Mouse (Mus musculus) testis, adult 2 months (tissue): ENCODE measurements around the gene Astn2. TPM values are rescaled to one million over a fixed set of nuclear protein-coding genes. Genes with fewer than 3 reads are reported as not detected.

Experiments
- H3K27ac ChIP-seq: fragments of 200-500 bp; 2 replicates; pipeline ENCODE4 v1.5.1; 2012; ENCODE audit warnings: low read depth, low read length; ENCODE audit not compliant: control insufficient read depth, insufficient read depth
- H3K27me3 ChIP-seq: fragments of 200-500 bp; 2 replicates; pipeline ENCODE4 v1.6.1; 2012; ENCODE audit warnings: mild to moderate bottlenecking, low read length, moderate library complexity; ENCODE audit not compliant: control insufficient read depth, insufficient read depth
- H3K36me3 ChIP-seq: fragments of 200-500 bp; 2 replicates; pipeline ENCODE4 v1.6.1; 2012; ENCODE audit warnings: mild to moderate bottlenecking, low read length; ENCODE audit not compliant: control insufficient read depth, insufficient read depth
- H3K4me1 ChIP-seq: fragments of 200-500 bp; 2 replicates; pipeline ENCODE4 v1.6.1; 2012; ENCODE audit warnings: low read length; ENCODE audit not compliant: control insufficient read depth, insufficient read depth
- H3K4me3 ChIP-seq: fragments of 200-500 bp; 2 replicates; pipeline ENCODE4 v1.5.1; 2012; ENCODE audit warnings: low read depth, mild to moderate bottlenecking, low read length, moderate library complexity, mixed read lengths; ENCODE audit not compliant: control insufficient read depth
- CTCF ChIP-seq: fragments of 200-500 bp; IDR thresholded peaks from 2 replicates; pipeline ENCODE4 v1.5.1; 2012; ENCODE audit warnings: low read depth, mild to moderate bottlenecking, inconsistent platforms, low read length, moderate library complexity; ENCODE audit not compliant: control insufficient read depth, insufficient read depth, insufficient replicate concordance
- POLR2A ChIP-seq: fragments of 200-500 bp; IDR thresholded peaks from 2 replicates; pipeline ENCODE4 v1.6.1; 2012; ENCODE audit warnings: low read depth, mild to moderate bottlenecking, inconsistent platforms, low read length, moderate library complexity; ENCODE audit not compliant: control insufficient read depth
- polyA plus RNA-seq: library from polyadenylated mRNA; depleted of rRNA; stranded (reverse); fragments of >200 nt; gene quantifications from 2 replicates; pipeline ENCODE4 v1.2.3, GENCODE M21; 2012

The Astn2 gene
- polyA plus RNA-seq, 1 experiment, result 0.20 TPM

GRCm38 (mm10) chr4:66102037-66102436, 302.4 kb downstream of the Astn2 start:
- no peak for TF ChIP-seq CTCF
- no peak for TF ChIP-seq POLR2A
- no peak overlapping the region for H3K27ac ChIP-seq
- no peaks in the 10 kb centered on the region for H3K36me3 ChIP-seq
- H3K4me1 ChIP-seq, result no peaks in the 10 kb centered on the region
- H3K27me3 ChIP-seq, result no peaks in the 10 kb centered on the region
- H3K4me3 ChIP-seq, result no peak overlapping the region

GRCm38 (mm10) chr4:66097629-66098028, 306.8 kb downstream of the Astn2 start:
- Histone ChIP-seq H3K27me3 (no peaks in the 10 kb centered on the region), H3K27ac (no peak overlapping the region), H3K4me3 (no peak overlapping the region), H3K36me3 (no peaks in the 10 kb centered on the region), H3K4me1 (no peaks in the 10 kb centered on the region)
- TF ChIP-seq CTCF (no peak), POLR2A (no peak)

- Histone ChIP-seq H3K4me1 (no peaks in the 10 kb centered on the region), H3K36me3 (no peaks in the 10 kb centered on the region), H3K27me3 (no peaks in the 10 kb centered on the region), H3K4me3 (no peak overlapping the region), H3K27ac (no peak overlapping the region)
- TF ChIP-seq POLR2A (no peak), CTCF (no peak)
These were observed 308.3 kb downstream of the Astn2 start for GRCm38 (mm10) chr4:66096104-66096503.

GRCm38 (mm10) chr4:66057161-66057560, 347.2 kb downstream of the Astn2 start:
- Histone ChIP-seq H3K27ac (no peak overlapping the region), H3K27me3 (no peaks in the 10 kb centered on the region), H3K36me3 (no peaks in the 10 kb centered on the region), H3K4me1 (no peaks in the 10 kb centered on the region), H3K4me3 (no peak overlapping the region)
- TF ChIP-seq CTCF (no peak), POLR2A (no peak)

- no peak overlapping the region for H3K4me3 ChIP-seq
- no peak for TF ChIP-seq CTCF
- no peak for TF ChIP-seq POLR2A
These were observed 348.7 kb downstream of the Astn2 start for GRCm38 (mm10) chr4:66055690-66056089.

GRCm38 (mm10) chr4:66043014-66043672, 361.3 kb downstream of the Astn2 start:
- Histone ChIP-seq H3K4me3 (no peak overlapping the region), H3K4me1 (no peaks in the 10 kb centered on the region), H3K27ac (no peak overlapping the region), H3K27me3 (no peaks in the 10 kb centered on the region), H3K36me3 (no peaks in the 10 kb centered on the region)
- no peak for TF ChIP-seq POLR2A
- no peak for TF ChIP-seq CTCF

More at GRCm38 (mm10) chr4:66055690-66056089, 348.7 kb downstream of the Astn2 start:
- no peak overlapping the region for H3K27ac ChIP-seq
- H3K4me1 ChIP-seq, result no peaks in the 10 kb centered on the region
- no peaks in the 10 kb centered on the region for H3K27me3 ChIP-seq
- no peaks in the 10 kb centered on the region for H3K36me3 ChIP-seq

- H3K27me3 ChIP-seq, result no peaks in the 10 kb centered on the region
- H3K27ac ChIP-seq, result no peak overlapping the region
- H3K4me1 ChIP-seq, result no peaks in the 10 kb centered on the region
- TF ChIP-seq CTCF (no peak), POLR2A (no peak)
- no peak overlapping the region for H3K4me3 ChIP-seq
- no peaks in the 10 kb centered on the region for H3K36me3 ChIP-seq
These were observed 370.6 kb downstream of the Astn2 start for GRCm38 (mm10) chr4:66033826-66034225.

- no peak for TF ChIP-seq CTCF
- no peak for TF ChIP-seq POLR2A
- H3K36me3 ChIP-seq, result no peaks in the 10 kb centered on the region
- no peaks in the 10 kb centered on the region for H3K27me3 ChIP-seq
- H3K4me3 ChIP-seq, result no peak overlapping the region
- no peak overlapping the region for H3K27ac ChIP-seq
- H3K4me1 ChIP-seq, result no peaks in the 10 kb centered on the region
These were observed 373.0 kb downstream of the Astn2 start for GRCm38 (mm10) chr4:66031320-66031870.
